Mouse (Mus musculus): ENCODE results near the gene Dedd. TPM values are rescaled to one million over a fixed set of nuclear protein-coding genes. Genes with fewer than 3 reads are reported as not detected.

Gene Dedd
- polyA plus RNA-seq, 1 experiment from 2014 or later = 17.7 TPM

GRCm38 (mm10) chr1:171282086-171282805, 46.7 kb upstream of the Dedd start:
- H3K4me3 ChIP-seq (ENCODE audit: low read depth, low read length) = peak overlapping the region; percentile 59
- TF ChIP-seq CTCF (IDR thresholded peaks at IDR 0.05; ENCODE audit: low read depth) = no peak
- TF ChIP-seq EP300 (IDR thresholded peaks at IDR 0.05; ENCODE audit: low read depth) = no peak
- DNase-seq (no peak), ATAC-seq (no peak)
- H3K4me1 ChIP-seq (ENCODE audit: insufficient read depth) = peaks cover 18% of the 10 kb centered on the region
- peaks cover 46% of the 10 kb centered on the region for H3K36me3 ChIP-seq (replicated peaks; ENCODE audit: insufficient read depth, low read length)
- WGBS (ENCODE audit: insufficient replicate concordance) = 63% methylated on average over 18 of the region's 18 CpGs
- no peaks in the 10 kb centered on the region for H3K9me3 ChIP-seq (ENCODE audit: low read length)
- peak overlapping the region; percentile 96 for H3K9ac ChIP-seq (replicated peaks)
- H3K27me3 ChIP-seq (ENCODE audit: insufficient read depth, low read length) = no peaks in the 10 kb centered on the region
- H3K27ac ChIP-seq (ENCODE audit: low read depth) = peak overlapping the region; percentile 97
- peak overlapping the region; percentile 63 for H3K4me2 ChIP-seq (ENCODE audit: low read depth, low read length)

GRCm38 (mm10) chr1:171283188-171284160, 45.5 kb upstream of the Dedd start:
- TF ChIP-seq CTCF (IDR thresholded peaks at IDR 0.05; ENCODE audit: low read depth) (no peak), EP300 (IDR thresholded peaks at IDR 0.05; ENCODE audit: low read depth) (no peak)
- 0 out of 2 replicates have a peak overlapping the region, but pooled peaks have one; percentile 9 for H3K27ac ChIP-seq (ENCODE audit: low read depth)
- 81% methylated on average over 18 of the region's 18 CpGs for WGBS (ENCODE audit: insufficient replicate concordance)
- H3K27me3 ChIP-seq (ENCODE audit: insufficient read depth, low read length) = no peaks in the 10 kb centered on the region
- peak overlapping the region; percentile 63; the same call in 1 of the 2 replicates for H3K4me2 ChIP-seq (ENCODE audit: low read depth, low read length)
- no peak overlapping the region for H3K4me3 ChIP-seq (ENCODE audit: low read depth, low read length)
- H3K9me3 ChIP-seq (ENCODE audit: low read length) = no peaks in the 10 kb centered on the region
- DNase-seq = no peak
- no peak for ATAC-seq
- H3K9ac ChIP-seq (replicated peaks) = no peak overlapping the region
- H3K4me1 ChIP-seq (ENCODE audit: insufficient read depth) = peaks cover 23% of the 10 kb centered on the region
- peaks cover 35% of the 10 kb centered on the region for H3K36me3 ChIP-seq (replicated peaks; ENCODE audit: insufficient read depth, low read length)

- Histone ChIP-seq H3K36me3 (replicated peaks; ENCODE audit: insufficient read depth, low read length) (peaks cover 35% of the 10 kb centered on the region), H3K4me1 (ENCODE audit: insufficient read depth) (peaks cover 23% of the 10 kb centered on the region), H3K27ac (ENCODE audit: low read depth) (no peak overlapping the region), H3K4me2 (ENCODE audit: low read depth, low read length) (no peak overlapping the region), H3K27me3 (ENCODE audit: insufficient read depth, low read length) (no peaks in the 10 kb centered on the region), H3K9ac (replicated peaks) (no peak overlapping the region), H3K9me3 (ENCODE audit: low read length) (no peaks in the 10 kb centered on the region), H3K4me3 (ENCODE audit: low read depth, low read length) (no peak overlapping the region)
- no peak for ATAC-seq
- WGBS (ENCODE audit: insufficient replicate concordance) = 88% methylated on average over 15 of the region's 15 CpGs
- no peak for TF ChIP-seq EP300 (IDR thresholded peaks at IDR 0.05; ENCODE audit: low read depth)
- no peak for TF ChIP-seq CTCF (IDR thresholded peaks at IDR 0.05; ENCODE audit: low read depth)
- no peak for DNase-seq
Observed at GRCm38 (mm10) chr1:171284491-171284890, 44.5 kb upstream of the Dedd start.

- 78% methylated on average over 20 of the region's 20 CpGs for WGBS (ENCODE audit: insufficient replicate concordance)
- Histone ChIP-seq H3K4me3 (ENCODE audit: low read depth, low read length) (no peak overlapping the region), H3K4me1 (ENCODE audit: insufficient read depth) (peaks cover 18% of the 10 kb centered on the region), H3K9ac (replicated peaks) (no peak overlapping the region), H3K9me3 (ENCODE audit: low read length) (no peaks in the 10 kb centered on the region), H3K36me3 (replicated peaks; ENCODE audit: insufficient read depth, low read length) (peaks cover 34% of the 10 kb centered on the region), H3K4me2 (ENCODE audit: low read depth, low read length) (no peak overlapping the region), H3K27ac (ENCODE audit: low read depth) (no peak overlapping the region), H3K27me3 (ENCODE audit: insufficient read depth, low read length) (no peaks in the 10 kb centered on the region)
- no peak for DNase-seq
- ATAC-seq = no peak
- TF ChIP-seq CTCF (IDR thresholded peaks at IDR 0.05; ENCODE audit: low read depth) (no peak), EP300 (IDR thresholded peaks at IDR 0.05; ENCODE audit: low read depth) (no peak)
Observed at GRCm38 (mm10) chr1:171285096-171285892, 43.7 kb upstream of the Dedd start.

- H3K27me3 ChIP-seq (ENCODE audit: insufficient read depth, low read length) = no peaks in the 10 kb centered on the region
- 89% methylated on average over 19 of the region's 19 CpGs for WGBS (ENCODE audit: insufficient replicate concordance)
- no peak for DNase-seq
- H3K9ac ChIP-seq (replicated peaks) = no peak overlapping the region; the same call in 1 of the 2 replicates
- peaks cover 17% of the 10 kb centered on the region for H3K4me1 ChIP-seq (ENCODE audit: insufficient read depth)
- no peak overlapping the region for H3K27ac ChIP-seq (ENCODE audit: low read depth)
- H3K4me2 ChIP-seq (ENCODE audit: low read depth, low read length) = 0 out of 2 replicates have a peak overlapping the region, but pooled peaks have one; percentile 80
- no peak for TF ChIP-seq CTCF (IDR thresholded peaks at IDR 0.05; ENCODE audit: low read depth)
- TF ChIP-seq EP300 (IDR thresholded peaks at IDR 0.05; ENCODE audit: low read depth) = no peak
- H3K4me3 ChIP-seq (ENCODE audit: low read depth, low read length) = no peak overlapping the region
- H3K9me3 ChIP-seq (ENCODE audit: low read length) = no peaks in the 10 kb centered on the region
- peaks cover 34% of the 10 kb centered on the region for H3K36me3 ChIP-seq (replicated peaks; ENCODE audit: insufficient read depth, low read length)
- ATAC-seq = no peak
Observed at GRCm38 (mm10) chr1:171286517-171286916, 42.4 kb upstream of the Dedd start.
